Mouse (Mus musculus) retina, embryonic 14.5 days (tissue): ENCODE data around the gene Vgll4.
A peak's percentile ranks its signal among the peaks of the same experiment; 100 is the strongest.

ENCODE experiments used
- DNase-seq: peaks from one replicate; pipeline ENCODE4 v3.0.0-alpha.2; 2015; ENCODE audit warnings: low spot score

Vgll4 gene

GRCm38 (mm10) chr6:114842131-114842530 lies 127.7 kb downstream of the Vgll4 start:
- DNase-seq = no peak

- DNase-seq = no peak
Measured at GRCm38 (mm10) chr6:114840012-114840411, 129.8 kb downstream of the Vgll4 start.

GRCm38 (mm10) chr6:114838872-114839271 lies 130.9 kb downstream of the Vgll4 start:
- no peak for DNase-seq

- DNase-seq = no peak
Measured at GRCm38 (mm10) chr6:114836433-114836832, 133.4 kb downstream of the Vgll4 start.

- no peak for DNase-seq
Measured at GRCm38 (mm10) chr6:114835752-114836151, 134.0 kb downstream of the Vgll4 start.

- no peak for DNase-seq
Measured at GRCm38 (mm10) chr6:114835344-114835743, 134.4 kb downstream of the Vgll4 start.

GRCm38 (mm10) chr6:114833791-114834346 lies 135.9 kb downstream of the Vgll4 start:
- DNase-seq = no peak

- DNase-seq = no peak
Measured at GRCm38 (mm10) chr6:114833058-114833685, 136.6 kb downstream of the Vgll4 start.

- DNase-seq = no peak
Measured at GRCm38 (mm10) chr6:114831807-114832206, 138.0 kb downstream of the Vgll4 start.

GRCm38 (mm10) chr6:114829660-114830438 lies 139.9 kb downstream of the Vgll4 start:
- DNase-seq = no peak

GRCm38 (mm10) chr6:114826889-114827288 lies 142.9 kb downstream of the Vgll4 start:
- no peak for DNase-seq

GRCm38 (mm10) chr6:114821646-114822045 lies 148.1 kb downstream of the Vgll4 start:
- no peak for DNase-seq

GRCm38 (mm10) chr6:114819971-114820481 lies 149.8 kb downstream of the Vgll4 start:
- DNase-seq = no peak

GRCm38 (mm10) chr6:114818471-114818870 lies 151.3 kb downstream of the Vgll4 start:
- DNase-seq = no peak

- DNase-seq = no peak
Measured at GRCm38 (mm10) chr6:114817948-114818347, 151.8 kb downstream of the Vgll4 start.

- peak; percentile 38 for DNase-seq
Measured at GRCm38 (mm10) chr6:114814882-114815650, 154.7 kb downstream of the Vgll4 start.

- DNase-seq = no peak
Measured at GRCm38 (mm10) chr6:114814199-114814881, 155.5 kb downstream of the Vgll4 start.

- no peak for DNase-seq
Measured at GRCm38 (mm10) chr6:114812779-114813178, 157.0 kb downstream of the Vgll4 start.

- no peak for DNase-seq
Measured at GRCm38 (mm10) chr6:114812322-114812721, 157.5 kb downstream of the Vgll4 start.
